Mouse (Mus musculus): ENCODE data around the gene Nt5c2.

The Nt5c2 gene

DNA sequence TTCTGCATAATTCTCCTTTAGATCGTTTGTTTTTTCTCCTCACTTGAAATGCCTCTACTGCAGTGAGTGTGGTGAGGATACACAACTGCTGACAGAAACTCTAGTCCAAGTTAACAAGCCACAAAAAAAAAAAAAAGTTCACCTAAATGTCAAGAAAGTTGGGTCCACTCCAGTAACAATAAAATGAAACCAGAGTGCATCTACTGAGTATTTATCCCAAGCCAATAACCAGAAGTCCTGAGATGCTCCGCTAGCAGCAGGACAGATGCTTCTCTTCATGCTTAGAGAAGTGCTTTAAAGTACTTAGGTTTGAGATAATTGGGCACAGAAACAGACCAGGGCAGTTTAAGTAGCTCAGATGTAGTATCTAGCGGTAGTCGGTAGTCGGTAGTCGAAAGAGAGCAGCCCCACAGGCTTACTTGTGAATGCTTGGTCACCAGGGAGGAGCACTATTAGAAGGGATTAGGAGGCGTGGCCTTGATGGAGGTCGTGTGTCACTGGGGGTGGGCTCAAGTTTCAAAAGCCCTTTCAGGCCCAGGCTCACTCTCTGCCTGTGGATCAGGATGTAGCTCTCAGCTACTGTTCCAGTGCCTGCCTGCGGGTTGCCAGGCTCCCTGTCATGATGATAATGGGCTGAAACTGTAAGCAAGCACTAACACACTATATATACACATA, 99.4 kb downstream of the Nt5c2 start:
- DNase-seq: no peak

DNA sequence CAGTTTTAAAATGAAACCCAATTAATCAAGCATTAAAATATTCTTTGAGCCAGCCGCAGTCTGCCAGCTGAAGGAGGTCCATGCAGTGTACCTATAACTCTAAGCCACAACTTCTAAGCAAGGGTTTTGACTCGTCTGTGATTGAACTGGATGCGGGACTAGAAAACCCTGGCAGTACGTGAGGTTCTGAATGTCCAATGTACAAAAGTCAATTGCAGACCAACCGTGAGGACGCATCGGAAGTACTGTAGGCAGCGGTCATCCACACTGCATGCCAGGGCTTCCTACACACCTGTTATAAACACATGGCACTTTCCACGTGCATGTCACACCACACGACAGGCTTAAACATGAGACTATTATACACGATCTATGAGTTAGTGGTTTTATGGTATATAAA, 101.3 kb downstream of the Nt5c2 start:
- no peak for DNase-seq

- no peak for DNase-seq
Measured at GRCm38 (mm10) chr19:46911492-46911891, 103.5 kb downstream of the Nt5c2 start.

GRCm38 (mm10) chr19:46908977-46909376, 106.0 kb downstream of the Nt5c2 start:
- DNase-seq: no peak

GRCm38 (mm10) chr19:46908207-46908606, 106.7 kb downstream of the Nt5c2 start:
- DNase-seq: no peak

DNA sequence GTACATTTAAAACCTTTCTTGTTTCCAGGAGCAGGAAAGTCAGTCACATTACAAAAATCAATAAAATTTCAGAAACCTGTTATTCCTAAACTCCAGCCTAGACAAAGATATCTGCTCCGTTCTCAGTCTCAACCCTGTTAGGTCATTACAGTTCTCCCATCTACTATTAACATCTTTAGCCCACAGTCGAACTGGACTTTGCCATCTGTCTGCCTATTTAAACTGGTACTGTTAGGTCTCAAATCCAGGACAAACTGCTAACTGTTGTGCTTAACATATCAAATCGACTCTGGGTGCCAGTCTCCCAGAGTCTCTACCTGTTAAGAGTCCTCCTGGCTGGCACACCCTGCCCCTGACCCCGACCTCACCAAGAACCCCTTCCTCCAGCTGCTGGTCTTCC, 109.0 kb downstream of the Nt5c2 start:
- DNase-seq: no peak

GRCm38 (mm10) chr19:46905383-46905782, 109.6 kb downstream of the Nt5c2 start:
- no peak for DNase-seq

DNA sequence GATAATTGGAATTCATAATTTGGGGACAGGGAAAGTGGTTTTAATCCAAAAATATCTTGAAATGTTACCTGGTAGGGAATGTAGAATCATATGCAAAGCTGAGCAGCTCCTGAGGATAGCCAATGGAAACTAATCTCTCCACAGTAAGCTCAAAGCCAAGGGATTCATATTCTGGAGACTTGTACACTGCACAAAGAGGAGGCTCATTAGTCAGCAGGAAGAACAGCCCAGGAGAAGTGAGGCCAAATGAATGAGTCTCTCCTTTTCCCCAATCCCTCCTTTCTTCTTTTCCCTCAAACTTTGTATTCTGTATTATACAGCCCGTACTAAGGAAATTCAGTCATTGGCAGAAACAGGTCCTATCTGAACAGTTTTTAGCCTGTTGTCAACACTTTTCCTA, 110.0 kb downstream of the Nt5c2 start:
- DNase-seq: no peak

GRCm38 (mm10) chr19:46903379-46903778, 111.6 kb downstream of the Nt5c2 start:
- no peak for DNase-seq

DNA sequence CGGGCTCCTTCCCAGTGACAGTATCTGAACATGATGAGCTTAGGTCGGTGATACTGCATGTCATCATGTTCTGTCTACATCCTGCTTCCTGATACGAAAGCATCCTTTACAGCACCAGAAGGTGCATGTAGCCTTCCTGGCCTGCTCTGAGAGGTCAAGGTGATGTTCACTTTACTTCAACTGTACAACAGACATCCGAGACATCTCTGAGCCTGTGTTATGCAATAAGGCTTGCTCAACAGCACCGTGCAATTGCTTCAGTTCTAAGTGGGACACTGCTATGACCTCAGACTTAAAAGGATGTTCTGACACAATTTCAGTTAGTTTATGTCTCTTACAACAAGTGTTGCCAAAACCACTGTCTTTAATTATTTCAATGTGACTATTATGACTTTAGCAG, 113.6 kb downstream of the Nt5c2 start:
- no peak for DNase-seq

DNA sequence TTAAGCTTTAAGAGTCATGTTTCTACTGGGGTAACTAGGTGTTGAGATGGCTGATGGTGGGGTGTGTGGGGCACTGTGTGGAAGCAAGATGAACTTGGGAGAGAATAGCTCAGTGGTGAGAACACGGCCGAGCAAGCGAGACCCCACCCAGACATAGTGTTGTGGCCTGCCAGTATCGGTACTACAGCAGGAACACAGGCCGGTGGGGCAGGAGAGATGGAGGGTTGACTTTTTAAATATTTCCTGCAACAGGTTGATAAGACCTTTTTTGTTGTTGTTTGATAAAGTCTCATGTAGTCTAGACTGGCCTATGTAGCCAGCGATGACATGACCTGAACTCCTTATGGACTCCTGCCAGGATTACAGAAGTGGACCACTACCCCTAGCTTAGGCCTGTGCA, 114.2 kb downstream of the Nt5c2 start:
- no peak for DNase-seq

DNA sequence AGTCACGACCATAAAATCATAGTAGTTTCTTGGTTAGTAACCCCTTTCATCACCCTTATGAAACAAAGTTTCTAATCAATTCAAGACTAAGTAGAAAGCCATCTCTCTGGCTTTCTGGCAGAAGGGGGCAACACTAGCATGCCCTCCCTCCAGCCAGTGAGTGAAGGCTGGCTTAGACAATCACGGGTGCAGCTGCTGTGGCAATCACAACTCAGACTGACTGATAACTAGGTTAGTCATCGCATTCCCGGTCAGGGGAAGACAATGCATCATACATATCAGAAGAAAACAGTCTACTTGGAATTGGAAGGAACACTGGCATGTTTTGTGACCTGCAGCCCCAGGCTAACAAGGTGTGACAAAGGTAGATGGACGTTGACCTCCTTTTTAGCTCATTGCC, 115.1 kb downstream of the Nt5c2 start:
- no peak for DNase-seq

DNA sequence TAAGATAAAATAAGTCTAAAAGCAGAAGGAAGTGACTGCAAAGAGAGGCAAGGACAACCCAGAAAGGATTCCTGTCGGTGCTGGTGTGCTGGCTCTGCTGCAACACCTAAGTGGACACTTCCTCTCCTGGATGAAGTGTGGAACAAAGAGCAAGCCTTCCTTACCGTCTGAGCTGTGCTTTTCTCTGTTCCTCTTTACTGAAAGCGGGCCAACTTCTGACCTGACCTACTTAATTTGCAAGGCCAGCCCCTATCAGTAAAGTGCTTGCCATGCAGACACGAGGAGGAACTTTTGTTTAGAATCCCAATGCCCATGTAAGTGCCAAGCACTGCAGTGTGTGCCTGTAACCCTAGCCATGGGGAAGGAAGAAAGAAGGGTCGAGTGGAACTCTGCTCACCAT, 115.6 kb downstream of the Nt5c2 start:
- no peak for DNase-seq

DNA sequence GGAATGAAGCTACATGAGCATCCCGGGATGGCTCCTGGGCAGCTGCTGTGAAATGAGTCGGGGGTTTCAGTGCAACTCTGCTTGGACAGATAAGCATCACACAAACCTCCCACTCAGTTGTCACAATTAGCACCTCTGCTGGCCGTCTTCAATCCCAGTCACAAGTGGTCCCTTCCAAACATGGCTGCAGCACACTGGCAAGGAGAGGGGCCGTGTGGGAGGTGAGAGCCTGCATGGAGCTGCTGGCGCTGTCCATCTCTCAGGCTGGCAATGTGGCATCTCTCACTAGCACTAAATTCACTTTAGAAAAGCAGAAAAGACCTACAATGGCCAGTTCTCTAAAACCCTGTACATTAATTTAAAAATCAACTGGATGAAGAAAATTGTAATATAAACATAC, 116.7 kb downstream of the Nt5c2 start:
- DNase-seq: no peak

- DNase-seq: no peak
Measured at GRCm38 (mm10) chr19:46897135-46897534, 117.8 kb downstream of the Nt5c2 start.

DNA sequence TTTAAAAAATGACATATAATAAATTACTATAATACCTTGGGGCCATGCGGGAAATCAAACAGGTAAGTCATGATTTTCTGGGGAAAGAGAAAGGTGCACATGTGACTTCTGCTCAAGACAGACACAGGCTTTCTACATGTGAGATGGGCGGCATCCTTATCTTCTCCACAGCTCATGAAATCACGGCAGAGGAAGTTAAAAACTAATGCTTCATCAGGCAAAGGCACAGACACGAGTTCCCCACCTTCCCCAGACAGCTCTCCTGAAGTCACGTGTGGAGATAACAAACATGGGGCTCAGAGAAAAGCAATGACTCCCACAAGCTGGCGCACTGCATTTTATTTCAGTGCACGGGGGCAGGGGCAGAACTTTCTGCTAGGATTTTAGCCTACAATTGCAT, 121.5 kb downstream of the Nt5c2 start:
- no peak for DNase-seq

DNA sequence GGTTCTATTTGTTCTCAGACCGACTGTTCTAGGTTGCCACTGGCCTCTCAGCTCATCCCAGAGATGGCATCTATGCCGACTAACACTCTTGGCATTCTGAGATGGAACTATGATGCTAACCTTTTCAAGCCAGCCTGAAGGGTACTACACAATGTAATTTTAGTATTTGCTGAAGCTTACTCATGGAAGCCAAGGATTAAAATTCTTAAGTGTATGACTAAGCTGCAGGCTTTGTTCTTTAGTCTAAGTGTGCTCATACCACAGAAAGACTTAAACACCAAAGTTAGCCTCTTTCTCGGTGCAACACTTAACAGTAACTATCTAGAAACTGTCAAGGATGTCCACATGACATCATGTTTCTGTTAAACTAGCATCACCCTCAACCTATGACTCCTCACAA, 122.1 kb downstream of the Nt5c2 start:
- no peak for DNase-seq

GRCm38 (mm10) chr19:46890657-46891056, 124.3 kb downstream of the Nt5c2 start:
- no peak for DNase-seq

GRCm38 (mm10) chr19:46889666-46890065, 125.3 kb downstream of the Nt5c2 start:
- DNase-seq: no peak

- DNase-seq: no peak
Measured at GRCm38 (mm10) chr19:46887811-46888527, 127.0 kb downstream of the Nt5c2 start.

DNA sequence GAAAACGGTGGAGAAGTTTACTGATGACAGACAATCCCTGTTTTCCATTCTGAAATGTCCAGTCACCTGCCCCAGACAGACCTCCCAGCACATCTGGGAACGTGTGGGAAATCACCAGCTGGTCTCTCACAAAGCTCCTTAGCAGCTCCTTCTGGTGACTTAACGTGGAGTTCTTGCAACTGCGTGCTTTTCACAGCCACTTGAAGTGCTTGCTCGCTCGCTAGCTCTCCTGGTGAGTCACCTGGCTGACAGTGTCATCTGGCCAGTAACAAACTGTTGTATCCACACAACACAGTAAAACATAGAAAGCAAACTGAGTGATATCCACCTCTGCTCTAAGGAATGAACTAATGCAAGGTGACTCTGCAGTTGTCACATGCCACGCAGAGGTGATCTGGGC, 128.1 kb downstream of the Nt5c2 start:
- DNase-seq: no peak

GRCm38 (mm10) chr19:46885365-46885764, 129.6 kb downstream of the Nt5c2 start:
- no peak for DNase-seq

DNA sequence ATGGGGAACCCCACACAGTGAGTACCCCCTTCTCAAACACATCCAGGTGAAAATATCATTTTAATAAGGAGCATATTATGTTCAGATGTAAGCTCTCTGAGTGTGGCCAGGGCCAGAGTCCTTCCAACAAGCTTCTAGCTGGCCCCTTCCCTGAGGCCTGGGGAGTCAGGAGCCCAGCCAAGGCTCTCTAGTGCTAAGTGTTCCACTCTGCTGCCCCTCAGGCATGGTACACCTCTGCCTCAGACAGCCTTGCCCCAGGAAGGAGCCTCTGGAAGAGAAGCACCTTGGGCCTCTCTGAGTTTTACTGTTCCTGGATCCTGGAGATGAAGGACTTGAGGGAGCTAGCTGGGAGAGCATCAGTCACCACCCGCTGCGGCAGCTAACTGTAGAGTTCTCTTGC, 135.1 kb downstream of the Nt5c2 start:
- DNase-seq: no peak

GRCm38 (mm10) chr19:46878346-46878745, 136.6 kb downstream of the Nt5c2 start:
- DNase-seq: peak; percentile 92

DNA sequence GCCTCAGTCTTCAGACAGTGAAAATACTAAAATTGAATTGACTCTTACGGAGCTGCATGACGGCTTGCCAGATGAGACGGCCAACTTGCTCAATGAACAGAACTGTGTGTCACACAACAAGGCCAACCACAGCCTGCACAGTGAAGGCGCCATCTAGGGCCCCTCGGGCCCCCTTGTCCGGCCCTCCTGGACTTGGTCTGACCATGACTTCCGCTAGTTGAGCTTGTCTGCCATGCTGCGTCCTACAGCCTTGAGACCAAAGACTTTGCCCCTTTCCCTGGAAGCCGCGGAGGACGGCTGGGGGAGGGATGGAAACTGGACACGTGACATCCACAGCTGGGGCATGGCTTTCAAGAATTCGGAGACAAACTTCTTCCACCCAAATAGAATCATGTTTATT, 137.1 kb downstream of the Nt5c2 start:
- peak; percentile 50 for DNase-seq
